ENCODE assay signal across 23 mouse cellular contexts in the genomic region with DNA sequence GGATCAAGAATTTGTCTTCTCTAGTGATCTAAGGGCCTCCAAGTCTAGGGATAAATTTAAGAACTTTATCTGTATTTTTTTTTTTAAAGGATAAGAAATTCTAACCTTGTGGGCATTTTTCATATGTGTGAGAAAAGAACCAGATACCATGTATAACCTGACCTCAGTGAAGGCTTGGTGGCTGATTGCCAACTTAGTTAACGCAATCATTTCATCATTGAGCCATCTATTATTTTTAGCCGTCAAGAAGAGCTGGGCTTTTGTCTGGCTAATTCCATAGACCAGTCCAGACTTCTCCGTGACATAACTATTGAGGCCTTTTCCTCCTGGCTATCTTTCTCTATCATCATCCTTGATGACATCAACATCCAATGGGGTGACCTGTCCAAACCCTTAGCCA. TPM values are rescaled to one million over a fixed set of nuclear protein-coding genes. Genes with fewer than 3 reads are reported as not detected.
"Had no signal": no experiment of that assay in that cellular context is flagged by ENCODE, and none has a peak within 500 bp of the region (broad histone marks: within the 10 kb centered on the region; RNA-seq: fewer than 3 reads in every experiment).

No protein-coding gene starts in this region.

- H3K36me3 ChIP-seq: kidney, embryonic 15.5 days; limb, embryonic 12.5 days; limb, embryonic 15.5 days; liver, embryonic 12.5 days; liver, embryonic 15.5 days; lung, embryonic 15.5 days; midbrain, embryonic 10.5 days; neural tube, embryonic 12.5 days; neural tube, embryonic 15.5 days; stomach, embryonic 15.5 days had no signal

- H3K9ac ChIP-seq: kidney, embryonic 15.5 days; limb, embryonic 12.5 days; limb, embryonic 15.5 days; liver, embryonic 12.5 days; liver, embryonic 15.5 days; lung, embryonic 15.5 days; neural tube, embryonic 12.5 days; neural tube, embryonic 15.5 days; stomach, embryonic 15.5 days had no signal

- H3K27ac ChIP-seq: kidney, embryonic 15.5 days; limb, embryonic 12.5 days; limb, embryonic 15.5 days; liver, embryonic 12.5 days; liver, embryonic 15.5 days; lung, embryonic 15.5 days; midbrain, embryonic 10.5 days; neural tube, embryonic 12.5 days; neural tube, embryonic 15.5 days; stomach, embryonic 15.5 days had no signal

- H3K4me2 ChIP-seq: kidney, embryonic 15.5 days; limb, embryonic 12.5 days; limb, embryonic 15.5 days; liver, embryonic 12.5 days; liver, embryonic 15.5 days; lung, embryonic 15.5 days; neural tube, embryonic 12.5 days; neural tube, embryonic 15.5 days; stomach, embryonic 15.5 days had no signal

- ATAC-seq: liver, embryonic 12.5 days had no signal

- DNase-seq: kidney, adult 8-10 months; kidney, postnatal 10 days; kidney, postnatal 36 days; left cerebral cortex, postnatal 4 days; lung, adult 18-20 months; lung, postnatal 10 days; lung, postnatal 36 days; midbrain, embryonic 14.5 days; right cerebral cortex, adult 18-20 months; right cerebral cortex, postnatal 14 days; right cerebral cortex, postnatal 4 days; thymus, postnatal 25 days had no signal

- H3K9me3 ChIP-seq: kidney, embryonic 15.5 days; limb, embryonic 12.5 days; limb, embryonic 15.5 days; liver, embryonic 12.5 days; liver, embryonic 15.5 days; lung, embryonic 15.5 days; megakaryocyte, embryonic 14.5 days; midbrain, embryonic 10.5 days; neural tube, embryonic 12.5 days; neural tube, embryonic 15.5 days; stomach, embryonic 15.5 days had no signal

- H3K4me3 ChIP-seq: kidney, embryonic 15.5 days; limb, embryonic 12.5 days; limb, embryonic 15.5 days; liver, embryonic 12.5 days; liver, embryonic 15.5 days; lung, embryonic 15.5 days; megakaryocyte, embryonic 14.5 days; midbrain, embryonic 10.5 days; neural tube, embryonic 12.5 days; neural tube, embryonic 15.5 days; stomach, embryonic 15.5 days had no signal

- H3K4me1 ChIP-seq: kidney, embryonic 15.5 days; limb, embryonic 12.5 days; liver, embryonic 12.5 days; liver, embryonic 15.5 days; megakaryocyte, embryonic 14.5 days; midbrain, embryonic 10.5 days; neural tube, embryonic 12.5 days; neural tube, embryonic 15.5 days; stomach, embryonic 15.5 days had no signal

- H3K27me3 ChIP-seq: kidney, embryonic 15.5 days; limb, embryonic 12.5 days; limb, embryonic 15.5 days; liver, embryonic 12.5 days; liver, embryonic 15.5 days; lung, embryonic 15.5 days; megakaryocyte, embryonic 14.5 days; neural tube, embryonic 12.5 days; neural tube, embryonic 15.5 days; stomach, embryonic 15.5 days had no signal

RNA-seq across cellular contexts. Expression of gene Ccdc170, which starts 6.9 kb away (rescaled TPM):
- polyA plus RNA-seq: liver, embryonic 15.5 days; midbrain, embryonic 10.5 days had no signal
